Mouse (Mus musculus): Measurements from ENCODE around the gene Hmx1.

The Hmx1 gene

GRCm38 (mm10) chr5:35398310-35398910 is 9.5 kb downstream of the Hmx1 start:
- in situ Hi-C loops (cut with MboI, MseI), result no loop called here

- in situ Hi-C loops (cut with MboI, MseI), result no loop called here
These were observed 10.2 kb downstream of the Hmx1 start for GRCm38 (mm10) chr5:35399061-35399460.

GRCm38 (mm10) chr5:35399704-35400320 is 10.9 kb downstream of the Hmx1 start:
- in situ Hi-C loops (cut with MboI, MseI), result no loop called here

- in situ Hi-C loops (cut with MboI, MseI), result no loop called here
These were observed 12.3 kb downstream of the Hmx1 start for GRCm38 (mm10) chr5:35401240-35401639.

GRCm38 (mm10) chr5:35407411-35407930 is 18.6 kb downstream of the Hmx1 start:
- in situ Hi-C loops (cut with MboI, MseI), result no loop called here

GRCm38 (mm10) chr5:35411028-35411427 is 22.1 kb downstream of the Hmx1 start:
- in situ Hi-C loops (cut with MboI, MseI), result no loop called here

- in situ Hi-C loops (cut with MboI, MseI), result no loop called here
These were observed 23.9 kb downstream of the Hmx1 start for GRCm38 (mm10) chr5:35412833-35413232.

- in situ Hi-C loops (cut with MboI, MseI), result no loop called here
These were observed 28.8 kb downstream of the Hmx1 start for GRCm38 (mm10) chr5:35417707-35418106.

- in situ Hi-C loops (cut with MboI, MseI), result no loop called here
These were observed 32.7 kb downstream of the Hmx1 start for GRCm38 (mm10) chr5:35421622-35422021.

- in situ Hi-C loops (cut with MboI, MseI), result no loop called here
These were observed 36.3 kb downstream of the Hmx1 start for GRCm38 (mm10) chr5:35425218-35425617.

- in situ Hi-C loops (cut with MboI, MseI), result no loop called here
These were observed 39.0 kb downstream of the Hmx1 start for GRCm38 (mm10) chr5:35427901-35428300.

GRCm38 (mm10) chr5:35428421-35428820 is 39.5 kb downstream of the Hmx1 start:
- in situ Hi-C loops (cut with MboI, MseI), result no loop called here

GRCm38 (mm10) chr5:35432098-35432497 is 43.2 kb downstream of the Hmx1 start:
- in situ Hi-C loops (cut with MboI, MseI), result no loop called here

GRCm38 (mm10) chr5:35434038-35434437 is 45.1 kb downstream of the Hmx1 start:
- in situ Hi-C loops (cut with MboI, MseI), result no loop called here

- in situ Hi-C loops (cut with MboI, MseI), result no loop called here
These were observed 45.8 kb downstream of the Hmx1 start for GRCm38 (mm10) chr5:35434703-35435102.

GRCm38 (mm10) chr5:35438805-35439204 is 49.9 kb downstream of the Hmx1 start:
- in situ Hi-C loops (cut with MboI, MseI), result no loop called here

- in situ Hi-C loops (cut with MboI, MseI), result no loop called here
These were observed 51.6 kb downstream of the Hmx1 start for GRCm38 (mm10) chr5:35440459-35440858.

- in situ Hi-C loops (cut with MboI, MseI), result no loop called here
These were observed 52.5 kb downstream of the Hmx1 start for GRCm38 (mm10) chr5:35441411-35441810.

- in situ Hi-C loops (cut with MboI, MseI), result no loop called here
These were observed 55.8 kb downstream of the Hmx1 start for GRCm38 (mm10) chr5:35444731-35445130.

- in situ Hi-C loops (cut with MboI, MseI), result no loop called here
These were observed 58.9 kb downstream of the Hmx1 start for GRCm38 (mm10) chr5:35447656-35448443.

Data from T-helper 2 cell (primary cell).